Mouse (Mus musculus): ENCODE measurements around the gene Ubash3a. TPM values are rescaled to one million over a fixed set of nuclear protein-coding genes. Genes with fewer than 3 reads are reported as not detected.

Gene Ubash3a
- total RNA-seq (2021) = not detected
- long read RNA-seq, experiment 1 = 0 reads
- long read RNA-seq, experiment 2 = 0 reads

DNA sequence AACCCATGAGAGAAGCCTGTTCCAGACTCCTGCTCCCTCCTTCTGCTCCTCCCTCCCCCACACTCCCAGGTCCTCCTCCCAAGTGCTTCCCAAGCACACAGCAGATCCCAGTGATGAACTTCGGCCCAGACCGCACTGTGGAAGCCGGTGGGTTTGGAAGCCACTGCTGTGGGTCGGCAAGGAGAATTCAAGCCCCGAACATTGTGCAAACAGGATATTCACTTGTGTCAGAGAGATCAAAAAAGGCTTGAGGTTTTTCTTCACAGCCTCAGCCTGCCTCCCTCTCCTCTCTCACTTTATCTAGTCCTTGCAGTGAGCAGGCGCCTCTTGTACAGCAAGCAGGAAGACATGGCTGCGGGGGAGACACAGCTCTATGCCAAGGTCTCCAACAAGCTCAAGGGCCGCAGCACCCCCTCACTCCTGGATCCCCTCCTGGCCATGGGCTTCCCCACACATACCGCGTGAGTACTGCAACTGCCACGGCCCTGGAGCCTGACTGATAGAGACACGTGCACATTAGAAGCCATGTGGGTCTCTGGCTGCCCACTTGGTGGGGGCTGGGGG, at the start of gene Ubash3a:
TSS of gene Ubash3a (plus strand) at position 103 of the 564 bp plus-strand sequence.
- DNase-seq (ENCODE audit: low spot score) = no peak

DNA sequence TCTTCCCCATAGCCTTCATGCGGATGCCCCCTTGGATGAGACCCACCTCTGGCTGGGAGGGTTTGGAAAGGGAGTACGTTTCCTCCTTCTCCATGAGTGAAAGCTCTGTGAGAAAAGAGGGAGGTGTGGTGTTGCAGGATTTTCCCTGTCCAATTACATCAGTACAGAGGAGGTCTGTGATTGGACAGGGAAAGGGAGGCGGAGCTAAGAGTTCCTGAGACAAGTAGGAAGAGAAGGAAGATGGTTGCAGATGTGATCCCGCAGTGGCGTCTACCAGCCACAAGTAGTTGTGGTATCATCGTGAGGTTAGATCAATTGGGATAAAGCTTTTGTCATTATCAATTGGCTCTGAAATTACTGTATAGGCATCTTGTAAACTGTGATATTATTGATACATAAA, 49.8 kb upstream of the Ubash3a start:
- no peak for DNase-seq (ENCODE audit: low spot score)

DNA sequence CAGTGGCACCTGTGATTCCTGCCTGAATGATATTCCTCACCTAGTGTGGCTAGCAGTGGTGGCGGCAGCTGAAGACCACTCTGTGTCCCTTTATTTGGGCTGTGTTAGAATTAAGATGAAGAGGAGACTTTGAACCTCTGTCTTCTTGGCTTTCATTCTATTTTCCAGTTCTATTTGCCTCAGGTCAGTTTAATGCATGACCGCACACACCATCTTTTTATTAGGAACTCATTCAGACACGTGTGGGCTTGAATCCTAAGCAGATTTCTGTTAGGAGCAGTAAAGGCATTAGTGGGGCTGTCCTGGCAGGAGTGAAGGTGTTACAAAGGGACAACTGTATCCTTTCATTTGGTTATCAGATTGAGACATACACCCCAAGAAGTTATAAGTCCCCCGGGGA, 47.4 kb upstream of the Ubash3a start:
- DNase-seq (ENCODE audit: low spot score) = no peak

- no peak for DNase-seq (ENCODE audit: low spot score)
These were observed 45.1 kb upstream of the Ubash3a start for GRCm38 (mm10) chr17:31162607-31163006.

DNA sequence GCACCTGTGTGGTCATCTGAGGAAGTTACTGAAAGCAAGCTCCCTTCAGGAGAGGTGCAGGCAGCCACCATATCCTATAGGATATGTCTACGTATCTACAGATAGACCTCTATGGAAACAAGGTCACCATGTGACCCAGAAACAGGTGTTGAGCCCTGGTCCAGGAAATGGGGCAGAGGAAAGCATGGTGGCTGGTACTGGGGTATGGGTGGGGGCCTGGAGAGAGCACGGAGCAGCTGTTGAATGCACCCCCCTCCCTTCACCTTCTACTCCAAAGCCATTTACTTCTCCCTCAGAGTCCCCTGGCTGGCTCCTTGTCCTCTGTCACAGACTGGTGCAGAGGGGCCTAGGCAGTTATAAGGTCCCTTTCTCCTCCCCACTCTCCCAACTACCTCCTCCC, 43.9 kb upstream of the Ubash3a start:
- DNase-seq (ENCODE audit: low spot score) = no peak

GRCm38 (mm10) chr17:31165127-31165526, 42.5 kb upstream of the Ubash3a start, which contains the start of gene Tff1:
Tff1 (minus strand) TSS chr17:31165277.
- DNase-seq (ENCODE audit: low spot score) = no peak

GRCm38 (mm10) chr17:31169796-31170195, 37.9 kb upstream of the Ubash3a start:
- no peak for DNase-seq (ENCODE audit: low spot score)

GRCm38 (mm10) chr17:31176321-31176720, 31.4 kb upstream of the Ubash3a start:
- DNase-seq (ENCODE audit: low spot score) = no peak

DNA sequence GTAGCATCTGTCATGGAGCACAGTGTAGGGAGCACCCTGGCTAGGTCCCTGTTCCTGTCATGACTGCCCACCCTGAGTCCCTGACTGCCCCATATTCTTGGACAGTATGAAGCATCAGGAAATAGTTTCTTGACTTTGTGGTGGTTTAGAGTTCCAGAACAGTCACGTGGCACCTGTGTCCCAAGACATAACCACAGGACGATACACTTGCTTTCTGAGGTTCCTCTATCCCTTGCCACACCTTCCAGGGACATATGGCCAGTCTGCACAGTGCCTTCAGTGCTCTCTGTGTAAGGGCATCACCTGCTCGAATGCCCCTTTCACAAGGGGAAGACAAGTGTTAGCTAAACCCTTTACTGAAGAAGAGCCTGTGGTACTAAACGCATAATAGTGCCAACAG, 26.2 kb upstream of the Ubash3a start:
- no peak for DNase-seq (ENCODE audit: low spot score)

- no peak for DNase-seq (ENCODE audit: low spot score)
These were observed 24.3 kb upstream of the Ubash3a start for GRCm38 (mm10) chr17:31183180-31183974.

DNA sequence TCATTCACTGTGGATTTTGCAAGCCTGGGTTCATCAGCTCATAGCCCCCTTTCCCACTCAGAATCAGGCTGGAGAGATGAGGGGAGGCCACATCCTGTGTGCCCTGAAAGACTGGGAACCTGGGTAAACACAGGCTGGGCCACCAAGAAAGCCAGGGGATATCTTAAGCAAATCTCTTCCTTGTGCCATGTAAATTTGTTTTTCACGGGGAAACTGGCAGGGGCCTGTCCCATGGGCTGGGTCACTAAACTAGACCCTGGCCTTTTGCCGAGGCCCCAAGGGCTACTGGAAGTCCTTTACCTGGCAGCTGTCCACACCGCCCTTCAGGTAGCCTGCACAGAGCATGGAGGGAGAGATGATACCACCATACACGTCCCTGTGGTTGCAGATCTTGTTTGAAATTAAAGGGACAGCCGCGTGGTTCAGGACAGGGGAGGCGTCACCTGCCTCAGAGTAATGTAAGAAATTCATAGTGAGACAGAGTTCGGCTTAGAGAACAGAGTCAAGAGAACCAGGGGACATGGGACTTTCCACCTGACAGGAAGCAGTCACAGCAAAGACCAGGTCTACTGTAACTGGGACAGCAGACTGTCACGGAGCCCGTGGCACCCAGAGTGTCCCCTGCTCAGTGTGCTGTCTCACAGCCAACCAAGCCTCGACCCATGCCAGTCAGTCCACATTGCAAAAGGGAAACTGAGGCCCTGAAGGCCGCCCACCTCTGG, 23.2 kb upstream of the Ubash3a start:
- DNase-seq (ENCODE audit: low spot score) = no peak

DNA sequence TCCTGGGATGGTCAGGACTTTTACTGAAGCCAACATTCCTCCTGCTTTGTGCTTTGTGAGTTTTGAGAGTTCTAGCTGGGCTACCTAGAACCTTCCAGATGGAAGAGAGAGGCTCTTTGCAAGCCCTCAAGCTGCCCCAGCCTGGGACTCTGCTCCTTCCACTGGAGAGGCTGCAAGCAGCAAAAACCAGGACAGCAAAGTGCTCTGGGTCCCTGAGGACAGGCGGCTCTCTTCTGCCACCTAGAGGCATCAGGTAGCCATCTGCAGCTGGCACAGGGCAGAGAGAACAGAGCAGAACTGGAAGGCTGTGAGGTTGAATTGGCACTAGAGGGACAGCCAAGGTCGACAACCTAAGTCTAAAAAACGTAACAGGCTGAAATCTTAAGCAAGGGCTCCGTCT, 20.3 kb upstream of the Ubash3a start:
- peak; percentile 59 for DNase-seq (ENCODE audit: low spot score)

DNA sequence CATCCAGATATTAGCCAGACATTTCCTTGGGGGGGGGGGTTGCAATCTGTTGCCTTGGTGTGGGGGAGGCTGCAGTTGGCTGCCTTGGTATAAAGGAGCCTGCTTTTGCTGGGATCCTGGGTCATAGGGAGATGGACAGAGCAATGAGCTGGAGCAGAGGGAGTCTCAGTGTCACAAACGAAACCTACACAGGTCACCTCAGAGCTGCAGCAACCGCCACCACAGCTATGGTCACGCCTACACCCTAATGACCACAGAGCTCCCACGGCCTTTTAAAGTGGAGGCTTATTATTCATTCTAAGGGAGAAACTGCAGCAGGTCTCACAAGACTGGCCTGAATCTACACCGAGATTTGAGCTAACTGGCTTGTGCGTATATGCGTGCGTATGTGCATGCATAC, 15.8 kb upstream of the Ubash3a start:
- DNase-seq (ENCODE audit: low spot score) = no peak

DNA sequence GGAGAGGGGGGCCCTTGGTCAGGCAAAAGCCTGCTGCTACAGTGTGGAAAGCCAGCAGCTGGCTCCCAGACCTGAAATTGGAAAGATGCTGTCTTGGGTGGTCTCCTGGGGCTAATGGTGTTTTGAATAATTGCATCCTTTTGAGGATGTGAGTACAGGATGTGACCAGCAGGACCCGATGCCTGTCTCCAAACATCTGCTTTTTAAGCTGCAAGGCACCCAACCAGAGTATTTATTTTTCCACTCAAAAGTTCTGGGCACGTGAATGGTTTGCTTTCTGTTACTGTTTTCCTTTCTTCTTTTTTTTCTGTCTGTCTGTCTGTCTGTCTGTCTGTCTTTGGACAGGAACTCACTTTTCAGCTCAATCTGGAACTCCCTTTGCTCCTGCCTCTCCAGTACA, 15.0 kb upstream of the Ubash3a start:
- DNase-seq (ENCODE audit: low spot score) = no peak

DNA sequence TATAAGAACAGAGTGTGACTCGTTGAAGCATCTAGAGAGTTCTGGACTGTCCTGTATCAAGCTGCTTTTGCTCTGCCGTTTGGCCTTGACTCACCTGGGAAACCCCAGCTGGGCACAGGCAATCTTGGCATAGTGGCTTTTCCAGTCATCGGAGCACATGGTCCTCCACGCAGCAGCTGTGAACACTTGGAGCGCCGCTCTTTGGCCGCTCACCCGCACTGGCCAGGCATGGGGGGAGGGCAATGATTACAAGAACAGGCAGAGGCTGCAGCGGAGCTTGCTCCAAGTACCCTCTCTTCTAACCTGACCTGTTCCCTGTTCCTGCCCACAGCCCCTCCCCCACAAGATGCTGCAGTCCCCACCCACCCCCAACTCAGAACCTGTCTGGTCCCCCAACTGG, 14.3 kb upstream of the Ubash3a start:
- no peak for DNase-seq (ENCODE audit: low spot score)

DNA sequence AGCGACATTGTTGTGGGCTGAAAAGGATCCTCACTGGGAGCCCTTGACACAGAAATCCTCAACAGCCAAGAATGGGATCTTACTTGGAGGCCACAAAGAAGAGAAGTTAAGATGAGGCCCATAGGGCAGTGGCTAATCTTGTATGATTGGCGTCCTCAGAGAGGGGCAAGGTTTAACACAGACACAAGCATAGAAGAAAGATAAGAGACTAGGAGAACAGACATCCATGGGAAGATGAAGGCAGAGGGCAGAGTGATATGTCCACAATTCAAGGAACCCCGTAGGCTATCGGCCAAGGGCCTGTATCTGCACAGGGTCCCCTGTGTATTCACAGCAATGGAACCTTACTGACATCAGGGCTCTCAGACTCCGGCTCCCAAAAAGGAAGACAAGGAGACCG, 12.5 kb upstream of the Ubash3a start:
- no peak for DNase-seq (ENCODE audit: low spot score)

GRCm38 (mm10) chr17:31196283-31196682, 11.4 kb upstream of the Ubash3a start:
- no peak for DNase-seq (ENCODE audit: low spot score)

DNA sequence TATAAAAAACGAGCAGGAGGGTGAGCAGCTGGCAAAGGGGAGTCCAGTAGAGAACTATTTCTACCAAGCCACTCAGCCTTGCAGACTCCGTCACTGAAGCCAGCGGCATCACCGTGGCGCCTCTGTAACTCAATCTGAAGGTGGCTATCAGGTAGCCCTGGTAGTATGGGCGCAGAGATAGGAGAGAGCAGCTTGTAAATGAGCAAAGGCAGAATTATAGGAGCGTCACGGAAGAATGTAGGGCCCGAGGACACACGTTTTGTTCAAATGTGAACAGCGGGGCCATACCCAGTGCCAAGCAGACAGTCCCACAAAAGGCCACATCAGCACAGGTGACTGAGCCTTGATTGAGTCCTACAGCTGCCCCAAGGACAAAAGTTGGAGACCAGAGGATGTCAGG, 8.8 kb upstream of the Ubash3a start, which contains the start of gene Tmprss3:
TSS of gene Tmprss3 (minus strand) at position 101 of the 400 bp plus-strand sequence.
- no peak for DNase-seq (ENCODE audit: low spot score)

- DNase-seq (ENCODE audit: low spot score) = no peak
These were observed 981 bp downstream of the Ubash3a start for GRCm38 (mm10) chr17:31208654-31209053.

- DNase-seq (ENCODE audit: low spot score) = no peak
These were observed 1.8 kb downstream of the Ubash3a start for GRCm38 (mm10) chr17:31209376-31209930.

GRCm38 (mm10) chr17:31210299-31210698, 2.6 kb downstream of the Ubash3a start:
- DNase-seq (ENCODE audit: low spot score) = no peak

- DNase-seq (ENCODE audit: low spot score) = no peak
These were observed 4.2 kb downstream of the Ubash3a start for GRCm38 (mm10) chr17:31211881-31212280.
